7 mouse cellular contexts compared by ENCODE assay signal in the genomic region with DNA sequence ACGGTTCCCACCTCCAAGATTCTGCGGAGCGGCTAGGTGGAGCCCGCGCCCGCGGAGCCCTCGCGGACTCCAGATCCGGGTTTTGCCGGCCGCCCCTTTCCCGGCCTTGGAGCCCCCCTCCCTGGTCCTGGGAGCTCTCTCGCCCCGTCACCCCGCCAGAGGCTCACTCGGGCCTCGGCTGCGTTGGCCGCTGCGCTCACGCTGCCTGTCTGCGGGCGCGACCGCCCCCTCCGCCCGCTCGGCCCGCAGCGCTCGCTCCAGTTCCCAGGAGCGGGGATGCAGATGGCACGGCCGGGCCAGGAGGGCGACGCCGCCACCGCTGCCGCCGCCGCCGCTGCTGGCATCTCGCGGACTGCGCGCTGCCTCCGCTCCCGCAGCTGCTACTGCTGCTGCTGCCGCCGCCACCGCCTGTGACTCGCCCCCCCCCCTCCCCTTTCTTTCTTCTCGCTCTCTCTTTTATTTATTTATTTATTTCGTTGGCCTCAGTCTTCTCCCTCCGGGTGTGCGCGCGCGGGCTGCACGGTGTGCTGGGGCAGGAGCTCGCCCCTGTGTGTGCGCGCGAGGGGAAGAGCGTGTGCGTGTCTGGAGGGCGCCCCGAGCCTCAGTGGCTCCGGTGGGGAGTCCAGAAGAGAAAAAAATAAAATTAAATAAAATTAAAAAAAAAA. TPM values are rescaled to one million over a fixed set of nuclear protein-coding genes. Genes with fewer than 3 reads are reported as not detected.
DNase-seq lines count a peak whose midpoint lies in the region; ATAC-seq lines count a peak whose summit lies in the region.

A gene (plus strand): TSS at position 549 of the 665 bp plus-strand sequence.

- peak within 1 kb of the TSS; percentile 97 for H3K9ac ChIP-seq in hindbrain, embryonic 16.5 days (ENCODE audit: low read depth, low read length)

- intact Hi-C loops in left cerebral cortex, postnatal 10 days (cut with DNase I), result loop anchor here (5.0 to 10.0 kb wide), 2 partner anchors 135 to 253 kb away; no protein-coding TSS in a partner anchor

- peak within 1 kb of the TSS; percentile 77 for H3K4me2 ChIP-seq in hindbrain, embryonic 16.5 days (ENCODE audit: low read length)

- peaks cover 10% of the 10 kb centered on the region for H3K4me1 ChIP-seq in hindbrain, embryonic 16.5 days (ENCODE audit: control insufficient read depth, insufficient read depth, low read depth, low read length)

- H3K27me3 ChIP-seq in hindbrain, embryonic 16.5 days (replicated peaks; ENCODE audit: control insufficient read depth, insufficient read depth, low read length), result no peaks in the 10 kb centered on the region

- H3K4me3 ChIP-seq in hindbrain, embryonic 16.5 days (ENCODE audit: low read length), result peak within 1 kb of the TSS; percentile 91

- DNase-seq in adrenal gland, postnatal 36 days, result peak; percentile 50
- DNase-seq in gastrocnemius, postnatal 10 days, result peak; percentile 74
- DNase-seq in left cerebral cortex, postnatal 10 days (ENCODE audit: extremely low spot score in 1 of 2, low spot score in 2 of 2), result peak; percentile 68 to 91
- peak; percentile 88 for DNase-seq in right cerebral cortex, postnatal 25 days

- peak within 1 kb of the TSS; percentile 99 for H3K27ac ChIP-seq in hindbrain, embryonic 16.5 days (ENCODE audit: low read depth, low read length)

- no peaks in the 10 kb centered on the region for H3K36me3 ChIP-seq in hindbrain, embryonic 16.5 days (ENCODE audit: control insufficient read depth, insufficient read depth, low read length)

- no peaks in the 10 kb centered on the region for H3K9me3 ChIP-seq in hindbrain, embryonic 16.5 days (ENCODE audit: control insufficient read depth, low read length)

- WGBS in hindbrain, embryonic 16.5 days, result under 1% methylated on average over 67 of the region's 70 CpGs

- peak; percentile 63 for ATAC-seq in common myeloid progenitor, adult 5-6 weeks (replicated peaks; ENCODE audit: low read depth, poor library complexity, severe bottlenecking)
- ATAC-seq in hindbrain, embryonic 16.5 days, result peak; percentile 91
- peak; percentile 22 for ATAC-seq in megakaryocyte, adult 5-6 weeks (ENCODE audit: poor library complexity, severe bottlenecking)

RNA-seq across cellular contexts. Expression of the gene that starts here (rescaled TPM):
- total RNA-seq in adrenal gland, postnatal 36 days (2021), result 1 to 10 TPM; 3.9 to 4.2 TPM
- total RNA-seq in common myeloid progenitor, adult 5-6 weeks (2017), result not detected in 2 replicates
- 1 to 10 TPM; 7.3 to 9.7 TPM for total RNA-seq in gastrocnemius, postnatal 10 days (2021)
- 67.2 and 69.4 TPM in 2 replicates for polyA plus RNA-seq in hindbrain, embryonic 16.5 days (2015; fragmentation: Nextera tagmentation; extraction: Ambion mirVana)
- 100 to 1,000 TPM; 218 to 221 TPM for total RNA-seq in left cerebral cortex, postnatal 10 days (2021)
- 0.09 TPM in 1 of 2 replicates, not detected in the other for total RNA-seq in megakaryocyte, adult 5-6 weeks (2015)
- 0.04 and 0.15 TPM in 2 replicates for total RNA-seq in megakaryocyte, adult 5-6 weeks (2017)

Comparison
In these comparisons a context has a peak if more than half of its experiments do, and no peak if none do; other contexts are left out.
1. Peak in every context shown above with its lines: DNase-seq, ATAC-seq, H3K4me3 ChIP-seq and H3K27ac ChIP-seq.
2. RNA of the gene that starts here (total RNA-seq): 218 to 221 TPM in left cerebral cortex, postnatal 10 days; 7.3 to 9.7 TPM in gastrocnemius, postnatal 10 days, 3.9 to 4.2 TPM in adrenal gland, postnatal 36 days, 0.04 to 0.15 TPM in megakaryocyte, adult 5-6 weeks and not detected in common myeloid progenitor, adult 5-6 weeks; every median in the first group is over 10 times any median in the second.
3. Peak in ATAC-seq in common myeloid progenitor, adult 5-6 weeks; RNA of the gene not detected or under 1 TPM.
4. Peak in ATAC-seq in megakaryocyte, adult 5-6 weeks; RNA of the gene not detected or under 1 TPM.
5. ATAC-seq: peak in every context shown above with its lines; median percentile 91 in hindbrain, embryonic 16.5 days; 63 in common myeloid progenitor, adult 5-6 weeks; 22 in megakaryocyte, adult 5-6 weeks.